Mouse (Mus musculus) gastrocnemius, postnatal 4 days (tissue): ENCODE measurements at regions not wholly inside any gene's neighbourhood (a gene's known extent, or its start where the extent isn't known, plus 50 kb on each side); places are given as distances from the start of the nearest gene placed in this dataset.

ENCODE experiments used
- DNase-seq, 2 experiments: peaks; one replicate each; pipeline ENCODE4 v3.0.0; 2021 to 2022; ENCODE audit warnings: low spot score in 2 of 2, mixed read lengths in 2 of 2

GRCm38 (mm10) chr2:38420498-38420897 lies 81.4 kb downstream of the Lhx2 start:
- DNase-seq: no peak

DNA sequence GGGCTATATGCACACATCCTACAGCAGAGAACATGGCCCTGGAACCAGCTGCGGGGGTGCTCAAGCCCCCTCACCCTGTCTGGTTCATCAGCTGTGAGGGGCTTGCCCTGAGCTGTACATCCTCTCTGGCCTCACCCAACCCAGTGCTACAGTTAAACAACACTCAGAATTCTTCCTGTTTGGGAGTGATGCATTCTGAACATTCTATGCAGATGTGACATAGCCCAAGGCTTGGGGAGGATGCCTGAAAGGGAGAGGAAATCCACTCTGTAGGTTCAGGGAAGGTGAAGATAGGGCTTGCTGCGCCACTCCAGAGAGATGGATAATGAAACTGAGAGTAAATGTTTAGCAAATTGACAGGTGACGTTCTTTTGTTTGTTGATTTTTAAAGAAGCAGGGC lies 83.3 kb downstream of the Lhx2 start:
- DNase-seq: no peak

DNA sequence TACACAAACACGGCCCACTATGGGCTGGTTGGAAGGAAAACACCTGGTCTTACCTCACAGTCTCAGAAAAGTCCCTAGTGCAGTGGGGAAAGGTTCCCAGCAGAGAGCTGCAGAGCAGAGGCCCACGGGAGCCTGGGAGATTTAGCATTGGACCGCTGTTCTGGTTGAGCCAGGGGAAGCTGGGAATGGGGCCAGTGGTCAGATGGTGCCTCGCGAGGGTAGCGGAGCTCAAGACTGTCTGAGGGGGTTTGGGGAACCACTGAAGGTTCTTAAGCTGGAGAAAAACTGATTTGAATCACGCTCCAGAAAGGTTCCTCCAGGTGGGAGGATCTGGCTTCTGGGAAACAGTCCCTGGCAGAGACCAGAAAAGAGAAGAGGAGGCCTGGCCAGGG lies 84.8 kb downstream of the Lhx2 start:
- DNase-seq: no peak

- no peak for DNase-seq
Observed at GRCm38 (mm10) chr2:38424278-38424931, 85.3 kb downstream of the Lhx2 start.

GRCm38 (mm10) chr2:38424976-38425375 lies 85.9 kb downstream of the Lhx2 start:
- DNase-seq: no peak

GRCm38 (mm10) chr2:38429752-38430378 lies 81.6 kb upstream of the Nek6 start:
- peak; percentile 65 to 71 for DNase-seq

DNA sequence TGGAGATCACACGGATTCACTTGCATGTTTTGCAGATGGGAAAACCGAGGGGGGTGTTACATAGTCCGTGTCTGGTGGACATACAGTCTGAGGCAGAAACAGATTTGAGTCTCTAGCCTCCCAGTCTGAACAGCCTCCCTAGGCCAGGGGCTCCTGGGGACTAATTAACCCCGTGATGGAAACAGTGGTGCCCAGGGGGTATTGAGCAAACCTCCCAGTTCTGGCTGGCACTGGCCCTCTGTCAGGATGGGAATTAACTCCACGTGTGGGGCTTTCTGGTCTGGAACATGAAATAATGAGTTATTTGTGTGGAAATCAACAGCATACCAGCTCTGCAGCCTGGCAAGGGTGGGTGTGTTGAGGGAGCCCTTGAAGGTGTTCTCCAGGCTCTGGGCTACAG lies 79.9 kb upstream of the Nek6 start:
- no peak for DNase-seq

GRCm38 (mm10) chr2:38433736-38434135 lies 77.7 kb upstream of the Nek6 start:
- no peak for DNase-seq

GRCm38 (mm10) chr2:38436701-38437100 lies 74.7 kb upstream of the Nek6 start:
- DNase-seq: no peak

DNA sequence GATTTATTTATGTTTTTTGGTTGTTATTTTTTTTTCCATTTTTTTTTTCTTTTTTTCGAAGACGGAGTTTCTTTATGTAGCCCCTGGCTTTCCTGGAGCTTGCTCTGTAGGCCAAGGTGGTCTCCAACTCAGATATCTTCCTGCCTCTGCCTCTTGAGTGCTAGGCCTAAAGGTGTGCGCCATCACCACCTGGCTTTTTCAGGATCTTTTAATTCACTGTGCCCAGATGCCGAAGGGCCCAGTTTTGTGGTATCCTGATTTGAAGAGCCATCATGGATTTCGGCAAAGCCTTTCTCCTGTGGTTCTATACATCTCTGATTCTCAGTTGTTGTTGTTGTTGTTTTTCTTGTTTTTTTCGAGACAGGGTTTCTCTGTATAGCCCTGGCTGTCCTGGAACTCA lies 72.3 kb upstream of the Nek6 start:
- DNase-seq: no peak

DNA sequence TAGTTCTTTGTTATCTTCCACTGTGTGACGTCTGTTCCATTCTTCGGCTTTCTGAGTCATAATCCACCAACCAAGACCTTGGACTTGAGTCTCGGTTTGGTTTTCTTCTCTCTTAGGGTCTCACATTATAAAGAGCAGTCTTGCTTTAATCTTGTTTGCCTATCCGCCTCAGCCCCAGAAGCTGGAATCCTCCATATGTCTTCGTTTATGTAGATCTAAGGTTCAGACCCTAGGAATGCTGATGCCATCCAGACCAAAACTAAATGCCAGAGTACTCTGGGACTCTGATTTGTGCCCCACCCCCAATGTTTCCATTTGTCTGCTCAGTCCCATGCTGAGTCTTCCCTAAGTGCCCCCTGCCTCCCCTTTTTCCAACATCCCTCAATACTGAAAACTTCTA lies 71.5 kb upstream of the Nek6 start:
- no peak for DNase-seq

DNA sequence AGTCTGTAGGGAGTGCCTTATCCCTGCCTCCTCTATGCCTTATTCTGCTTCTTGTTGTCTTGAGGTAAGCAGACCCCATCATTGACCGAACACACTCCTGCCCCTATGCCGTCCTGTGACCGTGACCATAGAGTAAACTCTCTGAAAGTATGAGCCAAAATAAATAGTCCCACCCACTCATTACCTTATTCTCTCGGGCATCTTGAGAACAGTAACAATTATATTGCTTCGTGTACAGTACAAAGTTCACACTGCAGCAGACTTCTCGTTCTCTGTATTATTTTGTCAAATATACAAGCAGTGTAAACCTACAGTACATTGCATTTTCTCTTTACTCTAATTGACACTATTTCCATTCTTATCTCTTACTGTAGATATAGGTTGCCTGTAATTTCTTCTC lies 62.4 kb upstream of the Nek6 start:
- no peak for DNase-seq

DNA sequence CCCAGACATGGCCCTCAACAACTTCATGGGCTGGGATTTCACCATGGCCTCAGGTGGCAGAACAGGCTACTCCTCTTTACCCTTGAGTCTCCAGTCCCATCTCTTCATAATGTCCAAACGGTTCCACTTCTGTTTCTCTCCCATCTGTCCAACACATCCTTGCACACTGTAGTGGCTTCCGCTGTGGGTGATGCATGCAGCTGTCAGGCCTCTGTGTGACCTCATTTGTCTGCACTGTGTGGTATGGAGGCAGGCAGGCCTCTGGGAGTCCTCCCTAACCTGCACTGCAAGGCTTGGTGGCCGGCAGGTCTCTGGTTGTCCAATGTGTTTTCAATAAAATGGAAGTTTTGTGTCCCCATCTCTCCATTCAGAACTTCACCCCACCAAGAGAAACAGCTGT lies 54.9 kb upstream of the Nek6 start:
- no peak for DNase-seq

DNA sequence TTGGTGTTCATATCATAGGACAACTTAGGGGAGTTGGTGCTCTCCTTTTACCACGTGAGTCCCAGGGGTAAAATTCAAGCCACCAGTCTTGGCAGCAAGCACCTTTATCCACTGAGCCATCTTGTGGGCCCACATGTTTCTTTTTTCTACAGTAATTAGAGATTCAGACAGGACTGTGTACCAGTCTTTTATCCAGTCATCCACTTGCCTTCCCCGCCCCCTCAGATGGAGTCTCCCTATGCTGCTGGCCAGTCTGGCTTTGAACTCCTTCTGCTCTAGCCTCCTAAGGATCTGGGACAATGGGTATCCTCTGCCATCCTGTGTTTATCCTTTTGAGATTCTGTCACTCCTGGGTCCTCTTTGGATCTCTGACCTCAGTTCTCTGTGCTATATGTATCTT lies 51.1 kb upstream of the Nek6 start:
- DNase-seq: no peak

GRCm38 (mm10) chr2:38460825-38461540 lies 50.5 kb upstream of the Nek6 start:
- no peak for DNase-seq
